Mouse (Mus musculus) lung, postnatal 25 days (tissue): ENCODE data around the gene Gabrr1.

Experiments used
- DNase-seq: peaks from one replicate; pipeline ENCODE4 v3.0.0; 2022; ENCODE audit warnings: low spot score

Gabrr1 gene

GRCm38 (mm10) chr4:33208881-33209841 is 76.8 kb downstream of the Gabrr1 start, which contains the start of gene Srsf12:
Srsf12 (plus strand) TSS chr4:33208991.
- no peak for DNase-seq
